Mouse (Mus musculus): ENCODE results near the gene Fam178b. TPM values are rescaled to one million over a fixed set of nuclear protein-coding genes. Genes with fewer than 3 reads are reported as not detected.
A peak's percentile ranks its signal among the peaks of the same experiment; 100 is the strongest.
"Not testable (repeated sequence)": the region's sequence is repeated elsewhere in the genome, so short reads cannot be mapped to it uniquely, and the experiment has no call there.

Fam178b gene
- total RNA-seq, 2 experiments from 2014 or later = 3.6 TPM; not detected in 1

- ATAC-seq (replicated peaks; ENCODE audit: poor library complexity, severe bottlenecking) = no peak
Measured at GRCm38 (mm10) chr1:36631391-36631790, 51.6 kb downstream of the Fam178b start.

GRCm38 (mm10) chr1:36630053-36630739, 52.8 kb downstream of the Fam178b start:
- ATAC-seq (replicated peaks; ENCODE audit: poor library complexity, severe bottlenecking) = peak; percentile 79

GRCm38 (mm10) chr1:36628585-36628984, 54.4 kb downstream of the Fam178b start:
- no peak for ATAC-seq (replicated peaks; ENCODE audit: poor library complexity, severe bottlenecking)

GRCm38 (mm10) chr1:36625442-36625841, 57.5 kb downstream of the Fam178b start:
- ATAC-seq (replicated peaks; ENCODE audit: poor library complexity, severe bottlenecking) = no peak

- not testable (repeated sequence) for ATAC-seq (replicated peaks; ENCODE audit: poor library complexity, severe bottlenecking)
Measured at GRCm38 (mm10) chr1:36615958-36616357, 67.0 kb downstream of the Fam178b start.

- no peak for ATAC-seq (replicated peaks; ENCODE audit: poor library complexity, severe bottlenecking)
Measured at GRCm38 (mm10) chr1:36615188-36615587, 67.8 kb downstream of the Fam178b start.

- ATAC-seq (replicated peaks; ENCODE audit: poor library complexity, severe bottlenecking) = peak; percentile 55; the same call in 1 of the 2 replicates
Measured at GRCm38 (mm10) chr1:36614584-36614983, 68.4 kb downstream of the Fam178b start.

GRCm38 (mm10) chr1:36613374-36613895, 69.5 kb downstream of the Fam178b start:
- no peak for ATAC-seq (replicated peaks; ENCODE audit: poor library complexity, severe bottlenecking)

GRCm38 (mm10) chr1:36612362-36612761, 70.6 kb downstream of the Fam178b start:
- no peak for ATAC-seq (replicated peaks; ENCODE audit: poor library complexity, severe bottlenecking)

GRCm38 (mm10) chr1:36611449-36612123, 71.4 kb downstream of the Fam178b start:
- no peak for ATAC-seq (replicated peaks; ENCODE audit: poor library complexity, severe bottlenecking)

- no peak for ATAC-seq (replicated peaks; ENCODE audit: poor library complexity, severe bottlenecking)
Measured at GRCm38 (mm10) chr1:36608211-36608610, 74.8 kb downstream of the Fam178b start.

- no peak for ATAC-seq (replicated peaks; ENCODE audit: poor library complexity, severe bottlenecking)
Measured at GRCm38 (mm10) chr1:36606951-36607350, 76.0 kb downstream of the Fam178b start.

- ATAC-seq (replicated peaks; ENCODE audit: poor library complexity, severe bottlenecking) = peak; percentile 69
Measured at GRCm38 (mm10) chr1:36604254-36605156, 78.5 kb downstream of the Fam178b start.

GRCm38 (mm10) chr1:36603361-36603760, 79.6 kb downstream of the Fam178b start:
- ATAC-seq (replicated peaks; ENCODE audit: poor library complexity, severe bottlenecking) = 0 out of 2 replicates have a peak, but pooled peaks have one; percentile 12

GRCm38 (mm10) chr1:36602271-36602670, 80.7 kb downstream of the Fam178b start:
- ATAC-seq (replicated peaks; ENCODE audit: poor library complexity, severe bottlenecking) = no peak

- no peak for ATAC-seq (replicated peaks; ENCODE audit: poor library complexity, severe bottlenecking)
Measured at GRCm38 (mm10) chr1:36598411-36598810, 84.6 kb downstream of the Fam178b start.

GRCm38 (mm10) chr1:36596114-36596513, 86.9 kb downstream of the Fam178b start:
- no peak for ATAC-seq (replicated peaks; ENCODE audit: poor library complexity, severe bottlenecking)

- ATAC-seq (replicated peaks; ENCODE audit: poor library complexity, severe bottlenecking) = no peak
Measured at GRCm38 (mm10) chr1:36595167-36595931, 87.6 kb downstream of the Fam178b start.

- ATAC-seq (replicated peaks; ENCODE audit: poor library complexity, severe bottlenecking) = no peak
Measured at GRCm38 (mm10) chr1:36593099-36593498, 89.9 kb downstream of the Fam178b start.

- peak; percentile 75 for ATAC-seq (replicated peaks; ENCODE audit: poor library complexity, severe bottlenecking)
Measured at GRCm38 (mm10) chr1:36591408-36591807, 91.6 kb downstream of the Fam178b start.

Measured in granulocyte monocyte progenitor cell, adult 5-6 weeks (primary cell).